Mouse (Mus musculus): ENCODE measurements at regions not wholly inside any gene's neighbourhood (a gene's known extent, or its start where the extent isn't known, plus 50 kb on each side); places are given as distances from the start of the nearest gene placed in this dataset.

GRCm38 (mm10) chr6:104309166-104309565 lies 183.4 kb upstream of the Cntn6 start:
- H3K27me3 ChIP-seq (replicated peaks; ENCODE audit: control insufficient read depth, insufficient read depth, low read length): no peaks in the 10 kb centered on the region
- no peaks in the 10 kb centered on the region for H3K36me3 ChIP-seq (ENCODE audit: control insufficient read depth, insufficient read depth, low read length)
- 71% methylated on average over 7 of the region's 7 CpGs for WGBS
- H3K27ac ChIP-seq (replicated peaks; ENCODE audit: low read depth, low read length): no peak overlapping the region
- ATAC-seq (ENCODE audit: low read depth) (no peak), DNase-seq (ENCODE audit: low spot score) (no peak)
- no peak overlapping the region for H3K4me2 ChIP-seq (ENCODE audit: low read depth, low read length)
- H3K4me3 ChIP-seq (ENCODE audit: low read depth, low read length): no peak overlapping the region
- no peaks in the 10 kb centered on the region for H3K4me1 ChIP-seq (ENCODE audit: control insufficient read depth, insufficient read depth, low read length)
- no peak overlapping the region for H3K9ac ChIP-seq (ENCODE audit: low read depth, low read length)
- H3K9me3 ChIP-seq (ENCODE audit: control insufficient read depth, low read length): no peaks in the 10 kb centered on the region

GRCm38 (mm10) chr6:104312993-104313392 lies 179.6 kb upstream of the Cntn6 start:
- DNase-seq (ENCODE audit: low spot score): peak; percentile 8

GRCm38 (mm10) chr6:104318451-104318850 lies 174.1 kb upstream of the Cntn6 start:
- WGBS: 76% methylated on average over 4 of the region's 4 CpGs
- ATAC-seq (ENCODE audit: low read depth): no peak
- no peak overlapping the region for H3K27ac ChIP-seq (replicated peaks; ENCODE audit: low read depth, low read length)

More at GRCm38 (mm10) chr6:104312993-104313392, 179.6 kb upstream of the Cntn6 start:
- H3K27ac ChIP-seq (replicated peaks; ENCODE audit: low read depth, low read length): no peak overlapping the region
- H3K4me3 ChIP-seq (ENCODE audit: low read depth, low read length): no peak overlapping the region
- no peaks in the 10 kb centered on the region for H3K27me3 ChIP-seq (replicated peaks; ENCODE audit: control insufficient read depth, insufficient read depth, low read length)
- no peaks in the 10 kb centered on the region for H3K4me1 ChIP-seq (ENCODE audit: control insufficient read depth, insufficient read depth, low read length)
- H3K9me3 ChIP-seq (ENCODE audit: control insufficient read depth, low read length): no peaks in the 10 kb centered on the region
- 65% methylated on average over 3 of the region's 3 CpGs for WGBS
- no peaks in the 10 kb centered on the region for H3K36me3 ChIP-seq (ENCODE audit: control insufficient read depth, insufficient read depth, low read length)
- no peak overlapping the region for H3K4me2 ChIP-seq (ENCODE audit: low read depth, low read length)
- peak; percentile 71; the same call in 1 of the 2 replicates for ATAC-seq (ENCODE audit: low read depth)
- no peak overlapping the region for H3K9ac ChIP-seq (ENCODE audit: low read depth, low read length)

GRCm38 (mm10) chr6:104322182-104322581 lies 170.4 kb upstream of the Cntn6 start:
- DNase-seq (ENCODE audit: low spot score): no peak
- no peak overlapping the region for H3K4me2 ChIP-seq (ENCODE audit: low read depth, low read length)
- H3K27ac ChIP-seq (replicated peaks; ENCODE audit: low read depth, low read length): no peak overlapping the region
- no peaks in the 10 kb centered on the region for H3K36me3 ChIP-seq (ENCODE audit: control insufficient read depth, insufficient read depth, low read length)
- no peak for ATAC-seq (ENCODE audit: low read depth)
- H3K9ac ChIP-seq (ENCODE audit: low read depth, low read length): no peak overlapping the region
- no peak overlapping the region for H3K4me3 ChIP-seq (ENCODE audit: low read depth, low read length)
- no peaks in the 10 kb centered on the region for H3K9me3 ChIP-seq (ENCODE audit: control insufficient read depth, low read length)
- WGBS: 81% methylated on average over 5 of the region's 5 CpGs
- H3K4me1 ChIP-seq (ENCODE audit: control insufficient read depth, insufficient read depth, low read length): no peaks in the 10 kb centered on the region
- no peaks in the 10 kb centered on the region for H3K27me3 ChIP-seq (replicated peaks; ENCODE audit: control insufficient read depth, insufficient read depth, low read length)

More at GRCm38 (mm10) chr6:104318451-104318850, 174.1 kb upstream of the Cntn6 start:
- Histone ChIP-seq H3K36me3 (ENCODE audit: control insufficient read depth, insufficient read depth, low read length) (no peaks in the 10 kb centered on the region), H3K4me1 (ENCODE audit: control insufficient read depth, insufficient read depth, low read length) (no peaks in the 10 kb centered on the region), H3K4me3 (ENCODE audit: low read depth, low read length) (no peak overlapping the region), H3K27me3 (replicated peaks; ENCODE audit: control insufficient read depth, insufficient read depth, low read length) (no peaks in the 10 kb centered on the region), H3K9ac (ENCODE audit: low read depth, low read length) (no peak overlapping the region), H3K4me2 (ENCODE audit: low read depth, low read length) (no peak overlapping the region), H3K9me3 (ENCODE audit: control insufficient read depth, low read length) (no peaks in the 10 kb centered on the region)
- DNase-seq (ENCODE audit: low spot score): no peak

- H3K4me2 ChIP-seq (ENCODE audit: low read depth, low read length): no peak overlapping the region
- no peaks in the 10 kb centered on the region for H3K4me1 ChIP-seq (ENCODE audit: control insufficient read depth, insufficient read depth, low read length)
- no peak overlapping the region for H3K9ac ChIP-seq (ENCODE audit: low read depth, low read length)
- 72% methylated on average over 8 of the region's 8 CpGs for WGBS
- H3K9me3 ChIP-seq (ENCODE audit: control insufficient read depth, low read length): no peaks in the 10 kb centered on the region
- no peaks in the 10 kb centered on the region for H3K27me3 ChIP-seq (replicated peaks; ENCODE audit: control insufficient read depth, insufficient read depth, low read length)
- no peak overlapping the region for H3K27ac ChIP-seq (replicated peaks; ENCODE audit: low read depth, low read length)
- H3K36me3 ChIP-seq (ENCODE audit: control insufficient read depth, insufficient read depth, low read length): no peaks in the 10 kb centered on the region
- ATAC-seq (ENCODE audit: low read depth) (no peak), DNase-seq (ENCODE audit: low spot score) (no peak)
- H3K4me3 ChIP-seq (ENCODE audit: low read depth, low read length): no peak overlapping the region
These were observed 153.3 kb upstream of the Cntn6 start for GRCm38 (mm10) chr6:104339134-104339848.

GRCm38 (mm10) chr6:104343986-104344385 lies 148.6 kb upstream of the Cntn6 start:
- no peak for ATAC-seq (ENCODE audit: low read depth)
- H3K27ac ChIP-seq (replicated peaks; ENCODE audit: low read depth, low read length): no peak overlapping the region
- H3K27me3 ChIP-seq (replicated peaks; ENCODE audit: control insufficient read depth, insufficient read depth, low read length): no peaks in the 10 kb centered on the region
- no peak for DNase-seq (ENCODE audit: low spot score)
- H3K4me1 ChIP-seq (ENCODE audit: control insufficient read depth, insufficient read depth, low read length): no peaks in the 10 kb centered on the region
- no peak overlapping the region for H3K9ac ChIP-seq (ENCODE audit: low read depth, low read length)
- no peaks in the 10 kb centered on the region for H3K36me3 ChIP-seq (ENCODE audit: control insufficient read depth, insufficient read depth, low read length)
- no peak overlapping the region for H3K4me3 ChIP-seq (ENCODE audit: low read depth, low read length)
- no peaks in the 10 kb centered on the region for H3K9me3 ChIP-seq (ENCODE audit: control insufficient read depth, low read length)
- no peak overlapping the region for H3K4me2 ChIP-seq (ENCODE audit: low read depth, low read length)
- WGBS: 57% methylated on average over 1 of the region's 1 CpGs

All from embryonic facial prominence, embryonic 14.5 days (tissue).